Mouse (Mus musculus) ovary, postnatal 14 days (tissue): ENCODE results near the gene Vmn2r76.
"Not testable (repeated sequence)": the region's sequence is repeated elsewhere in the genome, so short reads cannot be mapped to it uniquely, and the experiment has no call there.

Experiments used
- DNase-seq: peaks from one replicate; pipeline ENCODE4 v3.0.0; 2022; ENCODE audit warnings: low spot score

Gene Vmn2r76

DNA sequence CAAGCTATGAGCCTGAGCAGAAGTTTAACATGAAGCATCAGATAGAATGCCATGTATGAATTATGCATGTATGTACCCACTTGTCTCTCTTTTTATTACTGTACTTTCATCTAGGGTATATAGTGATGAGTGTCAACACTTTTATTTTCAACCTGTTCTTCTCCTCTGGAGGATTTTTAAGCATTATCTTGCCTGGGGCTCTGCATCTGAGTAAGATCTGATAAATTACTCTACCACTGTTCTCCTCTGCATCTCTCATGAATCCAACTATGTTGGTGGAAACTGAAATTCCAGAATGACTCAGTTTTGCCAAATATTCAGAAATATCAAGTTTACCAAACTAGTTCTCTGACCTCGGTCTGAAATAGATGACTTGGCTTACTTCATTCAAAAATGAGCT lies at the start of gene Vmn2r76:
Gene Vmn2r76 (minus strand): TSS at position 101 of the 400 bp plus-strand sequence.
- DNase-seq = no peak

DNA sequence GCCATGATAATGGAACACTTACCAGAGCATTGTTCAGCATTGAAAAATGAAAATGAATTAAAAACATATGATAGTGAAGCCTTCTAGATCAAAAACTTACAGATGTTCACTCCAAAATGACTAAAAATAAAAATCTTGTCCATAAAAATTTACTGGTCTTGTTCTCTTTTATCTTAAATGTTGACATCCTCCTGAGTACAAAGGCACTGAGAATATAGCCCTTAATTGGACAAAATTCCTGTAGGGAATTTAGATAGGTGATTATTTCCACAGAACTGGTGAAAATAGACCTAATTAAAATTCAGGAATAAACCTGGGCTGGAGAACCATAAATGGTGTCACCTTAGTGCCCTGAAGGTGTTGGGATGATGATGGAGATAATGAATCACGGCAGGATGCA lies 31.0 kb upstream of the Vmn2r76 start, which contains the start of gene Olfr310:
Gene Olfr310 (minus strand): TSS at position 101 of the 400 bp plus-strand sequence.
- no peak for DNase-seq

DNA sequence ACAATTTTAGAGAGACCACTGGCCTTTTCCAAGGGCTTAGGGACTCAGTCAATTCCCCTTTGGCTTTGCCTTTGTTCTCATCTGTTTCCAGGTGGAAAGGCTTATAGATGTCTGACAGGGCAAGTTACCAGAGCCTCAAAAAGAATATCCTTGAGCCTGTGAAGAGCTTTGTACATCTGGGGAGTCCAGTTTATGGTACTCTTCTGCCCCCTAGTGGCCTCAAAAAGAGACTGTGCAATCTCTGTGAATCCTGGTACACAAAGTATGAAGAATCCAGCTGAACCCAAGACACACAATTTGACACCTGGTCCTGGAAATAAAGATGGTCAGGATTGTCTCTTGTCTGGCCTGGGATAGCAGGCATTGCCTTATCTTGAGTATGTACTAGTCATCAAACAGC lies 34.8 kb downstream of the Vmn2r76 start:
- DNase-seq = peak; percentile 1

DNA sequence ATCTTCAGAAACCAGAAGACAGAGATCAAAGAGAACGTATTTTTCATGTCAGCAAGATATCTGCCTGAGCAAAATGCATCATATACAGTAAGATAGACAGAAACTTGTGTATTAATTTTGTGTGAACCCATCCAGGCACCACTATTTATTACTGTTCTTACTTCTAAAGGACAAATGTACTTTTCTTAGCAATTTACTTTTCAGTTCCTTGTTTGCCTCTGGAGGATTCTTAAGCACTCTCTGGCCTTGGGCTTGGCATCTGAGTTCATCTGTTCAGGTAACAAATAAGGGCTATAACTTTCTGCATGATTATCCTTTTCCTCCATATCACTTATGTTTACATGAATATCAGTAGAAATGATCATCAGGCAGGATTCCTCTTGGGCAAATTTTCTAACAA lies 74.4 kb downstream of the Vmn2r76 start, which contains the start of gene Vmn2r75:
Gene Vmn2r75 (minus strand): TSS at position 101 of the 400 bp plus-strand sequence.
- DNase-seq = not testable (repeated sequence)
